Mouse (Mus musculus) monocyte, adult 5-6 weeks (primary cell): ENCODE measurements around the gene Slc6a6. TPM values are rescaled to one million over a fixed set of nuclear protein-coding genes. Genes with fewer than 3 reads are reported as not detected.

Experiments used
- ATAC-seq: fragments of 153-309, 156-312 bp; replicated peaks from 2 replicates; pipeline ENCODE4 v1.8.0; 2017; ENCODE audit warnings: mild to moderate bottlenecking; ENCODE audit not compliant: low TSS enrichment, insufficient number of reproducible peaks, severe bottlenecking, poor library complexity, low FRiP score
- total RNA-seq: library from RNA; stranded (forward); fragments of 200-1000, 200-491, 200-594 nt; gene quantifications from 3 replicates; pipeline ENCODE4 v1.2.3, GENCODE M21; 2017

The Slc6a6 gene
- total RNA-seq, 1 experiment from 2014 or later, result 63.2 TPM

DNA sequence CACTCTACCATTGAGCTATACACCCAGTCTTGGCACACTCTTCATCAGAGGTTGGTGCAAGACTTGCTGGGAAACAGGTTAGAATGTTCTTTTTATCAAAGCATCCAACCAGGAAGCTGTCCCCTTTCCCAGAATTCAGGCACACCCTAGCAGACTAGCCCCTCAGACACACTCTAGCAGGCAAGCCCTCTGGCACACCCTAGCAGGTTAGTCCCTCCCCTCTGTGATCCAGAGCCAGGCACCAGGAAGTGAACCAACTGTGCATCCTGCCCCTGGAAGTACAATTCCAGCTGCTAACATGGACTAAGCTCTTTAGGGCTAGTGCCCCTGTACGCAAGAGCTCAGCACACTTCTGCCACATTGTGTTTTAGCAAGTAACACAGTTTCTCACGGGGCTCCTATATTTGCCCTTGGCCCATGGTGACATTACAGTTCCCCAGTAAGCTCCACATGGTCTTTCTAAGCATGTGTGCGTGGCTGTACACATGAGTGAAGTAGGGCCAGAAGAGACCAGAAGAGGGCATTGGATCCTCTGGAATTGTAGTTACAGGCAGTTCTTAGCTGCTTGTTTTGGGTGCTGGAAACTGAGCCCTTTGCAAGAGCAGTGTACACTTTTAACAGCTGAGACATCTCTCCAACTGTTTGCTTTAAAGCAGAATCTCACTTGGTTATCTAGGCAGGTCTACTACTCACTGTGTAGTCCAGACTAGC, 17.7 kb upstream of the Slc6a6 start:
- ATAC-seq, result no peak

DNA sequence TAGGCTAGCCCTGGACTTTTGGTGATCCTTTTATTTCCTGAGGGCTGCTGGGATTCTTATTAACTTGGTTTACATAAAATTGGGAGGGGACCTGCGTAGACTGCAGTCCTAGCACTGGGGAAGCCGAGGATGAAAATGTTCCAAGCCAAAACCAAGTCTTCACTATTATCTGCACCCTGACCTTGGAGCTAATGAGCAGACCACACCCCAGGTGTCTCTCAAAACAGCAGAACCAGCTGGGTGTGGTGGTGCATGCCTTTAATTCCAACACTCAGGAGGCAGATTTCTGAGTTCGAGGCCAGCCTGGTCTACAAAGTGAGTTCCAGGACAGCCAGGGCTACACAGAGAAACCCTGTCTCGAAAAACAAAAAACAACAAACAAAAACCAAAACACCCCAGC, 16.7 kb upstream of the Slc6a6 start:
- no peak for ATAC-seq

GRCm38 (mm10) chr6:91668276-91668675, 15.6 kb upstream of the Slc6a6 start:
- no peak; the same call in 1 of the 2 replicates for ATAC-seq

DNA sequence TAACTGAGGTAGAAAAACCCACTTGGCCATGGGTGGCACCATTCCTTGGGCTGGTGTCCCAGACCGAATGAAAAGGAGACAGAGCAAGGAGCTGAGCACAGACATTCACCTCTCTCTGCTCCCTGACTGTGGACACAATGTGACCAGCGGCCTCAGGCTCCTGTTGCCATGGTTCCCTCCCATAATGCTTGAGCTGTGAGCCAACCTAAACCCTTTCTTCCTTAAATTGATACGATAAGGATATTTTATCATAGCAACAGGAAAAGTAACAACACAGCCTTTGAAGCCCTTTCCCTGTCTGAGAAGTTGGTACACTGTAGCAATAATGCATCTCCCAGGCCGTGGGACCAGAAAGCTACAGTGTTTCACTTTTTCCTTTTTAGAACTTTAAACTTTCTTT, 14.6 kb upstream of the Slc6a6 start:
- no peak for ATAC-seq

- no peak for ATAC-seq
Observed at GRCm38 (mm10) chr6:91670224-91670623, 13.6 kb upstream of the Slc6a6 start.

DNA sequence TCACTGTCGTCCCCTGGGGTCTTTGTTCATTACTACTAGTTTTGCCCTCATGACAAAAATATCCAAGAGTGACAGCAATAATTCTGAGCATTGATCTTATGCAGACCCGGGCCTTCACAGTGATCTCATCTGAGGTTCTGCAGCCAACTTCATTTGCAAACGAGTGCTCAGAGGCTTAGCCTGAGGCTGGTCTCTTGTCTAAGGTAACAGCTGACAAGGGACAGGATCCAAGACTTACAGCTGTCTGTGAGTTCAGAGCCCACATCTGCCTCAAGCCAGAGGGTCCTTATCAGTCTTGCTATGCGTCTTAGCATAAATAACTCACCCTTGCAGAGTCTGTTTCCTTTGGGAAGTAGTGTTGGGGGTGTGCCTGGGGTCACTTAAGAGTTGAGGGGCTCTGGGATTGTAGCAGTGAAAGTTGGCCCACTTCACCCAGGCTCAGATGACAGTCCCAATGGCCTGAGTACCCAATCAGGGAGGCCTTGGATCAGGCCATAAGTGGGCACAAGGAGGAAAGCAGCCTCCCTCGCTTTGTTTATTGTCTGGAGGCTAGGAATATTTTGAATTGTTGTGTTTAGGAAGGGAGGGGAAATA, 9.0 kb upstream of the Slc6a6 start:
- ATAC-seq, result no peak

DNA sequence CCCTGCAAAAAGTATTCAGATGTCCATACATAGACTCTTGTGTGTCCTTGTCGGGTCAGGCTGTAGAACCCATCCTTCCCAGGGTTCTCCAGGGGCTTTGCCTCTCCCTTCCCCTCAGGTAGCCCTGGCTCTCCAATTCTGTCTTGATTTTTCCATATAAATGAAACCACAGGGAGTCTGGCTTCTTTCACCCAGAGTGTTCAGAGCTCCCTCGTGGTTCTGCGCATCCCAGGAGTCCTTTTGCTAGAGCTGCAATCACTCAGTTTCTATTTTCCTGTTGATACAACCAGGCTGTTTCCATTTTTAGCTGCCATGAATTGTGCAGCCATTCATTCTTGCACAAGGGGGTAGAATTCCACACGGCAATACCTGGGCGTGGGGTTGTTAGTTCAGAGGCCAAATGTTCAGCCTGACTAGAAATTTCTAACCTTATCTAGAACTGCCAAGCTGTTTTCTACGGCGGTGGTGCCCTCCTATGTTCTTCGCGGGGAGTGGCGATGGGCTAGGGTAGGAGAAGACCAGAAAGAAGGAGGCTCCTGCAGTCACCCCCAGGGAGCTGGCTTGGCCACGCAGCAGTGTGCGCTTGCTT, 5.3 kb upstream of the Slc6a6 start:
- no peak for ATAC-seq

- ATAC-seq, result peak; percentile 72
Observed at GRCm38 (mm10) chr6:91679095-91679577, 4.7 kb upstream of the Slc6a6 start.

GRCm38 (mm10) chr6:91679716-91680115, 4.1 kb upstream of the Slc6a6 start:
- ATAC-seq, result no peak

- no peak for ATAC-seq
Observed at GRCm38 (mm10) chr6:91681841-91682240, 2.0 kb upstream of the Slc6a6 start.

DNA sequence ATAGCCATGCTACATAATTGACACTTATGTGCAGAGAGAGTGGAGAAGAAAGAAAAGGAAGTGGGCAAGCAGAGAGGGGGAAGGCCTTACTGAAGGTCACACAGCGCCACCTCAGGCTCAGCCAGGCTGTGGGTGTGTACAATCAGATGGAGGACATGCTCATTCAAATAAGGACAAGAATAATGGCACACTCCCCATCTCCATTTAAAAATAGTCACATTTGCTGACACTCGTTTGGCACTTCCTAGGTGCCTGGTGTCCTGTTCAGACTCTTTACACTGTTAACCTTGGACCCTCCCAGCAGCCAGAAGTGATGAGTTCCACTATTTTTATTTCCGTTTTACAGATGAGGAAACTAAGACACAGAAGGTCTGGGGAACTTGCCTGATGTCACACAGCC, 732 bp upstream of the Slc6a6 start:
- ATAC-seq, result peak; percentile 57

- ATAC-seq, result no peak
Observed at GRCm38 (mm10) chr6:91684474-91684829, 599 bp downstream of the Slc6a6 start.

- ATAC-seq, result peak; percentile 23
Observed at GRCm38 (mm10) chr6:91684831-91685532, 1.1 kb downstream of the Slc6a6 start.

DNA sequence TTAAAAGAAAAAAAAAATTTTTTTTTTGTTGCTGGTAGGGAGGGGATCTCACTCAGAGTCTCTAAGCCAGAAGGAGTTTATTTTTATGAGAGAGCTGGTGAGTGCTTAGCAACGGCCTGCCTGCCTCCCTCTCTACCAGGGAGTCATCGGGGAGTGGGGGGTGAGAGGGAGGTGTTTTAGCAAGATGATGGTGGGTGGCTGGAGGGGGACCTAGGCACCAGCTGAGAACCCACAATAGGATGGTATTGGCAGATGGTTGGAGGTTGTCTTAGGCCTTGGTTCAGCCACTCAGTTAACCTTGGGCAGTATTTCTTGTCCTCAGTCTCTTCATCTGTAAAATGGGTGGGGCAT, 1.7 kb downstream of the Slc6a6 start:
- ATAC-seq, result no peak

DNA sequence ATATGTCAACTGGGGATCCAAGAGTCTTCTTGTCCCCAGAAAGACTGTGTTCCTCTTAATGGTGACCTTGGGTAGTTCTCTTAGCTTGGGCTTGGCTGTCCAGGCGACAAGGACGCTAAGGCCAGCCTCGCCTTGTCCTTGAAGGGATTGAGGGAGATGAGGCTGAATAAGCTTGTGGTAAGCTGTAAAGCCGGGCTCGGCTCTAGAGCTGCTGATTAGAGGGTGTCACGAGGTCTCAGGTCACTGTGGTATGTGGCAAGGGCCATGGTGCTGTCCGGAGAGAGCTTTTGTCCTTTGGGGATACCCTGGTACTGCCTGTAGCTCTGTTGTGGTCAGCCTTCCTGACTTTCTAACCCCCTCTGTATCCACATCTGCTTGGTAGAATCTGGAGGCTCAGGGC, 2.0 kb downstream of the Slc6a6 start:
- ATAC-seq, result no peak

- no peak for ATAC-seq
Observed at GRCm38 (mm10) chr6:91686597-91686996, 2.7 kb downstream of the Slc6a6 start.

- ATAC-seq, result no peak
Observed at GRCm38 (mm10) chr6:91688021-91688420, 4.2 kb downstream of the Slc6a6 start.

DNA sequence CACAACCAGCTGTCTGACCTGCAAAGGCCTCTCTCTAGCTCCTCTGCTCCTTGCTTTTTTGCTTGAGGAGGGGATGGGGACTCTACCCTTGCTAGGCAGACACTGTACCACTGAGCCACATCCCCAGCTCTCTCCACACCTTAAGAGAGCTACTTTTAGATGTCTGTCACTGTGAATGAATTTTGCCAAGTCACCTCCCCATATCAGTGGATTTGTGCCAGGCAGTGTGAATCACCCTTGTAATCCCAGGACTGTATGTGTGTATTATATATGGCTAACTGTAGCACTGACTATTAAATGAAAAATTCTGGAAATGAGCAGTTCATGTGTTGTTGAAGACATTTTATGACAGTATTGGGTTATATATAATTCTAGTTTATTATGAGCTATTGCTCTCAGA, 5.4 kb downstream of the Slc6a6 start:
- no peak for ATAC-seq

DNA sequence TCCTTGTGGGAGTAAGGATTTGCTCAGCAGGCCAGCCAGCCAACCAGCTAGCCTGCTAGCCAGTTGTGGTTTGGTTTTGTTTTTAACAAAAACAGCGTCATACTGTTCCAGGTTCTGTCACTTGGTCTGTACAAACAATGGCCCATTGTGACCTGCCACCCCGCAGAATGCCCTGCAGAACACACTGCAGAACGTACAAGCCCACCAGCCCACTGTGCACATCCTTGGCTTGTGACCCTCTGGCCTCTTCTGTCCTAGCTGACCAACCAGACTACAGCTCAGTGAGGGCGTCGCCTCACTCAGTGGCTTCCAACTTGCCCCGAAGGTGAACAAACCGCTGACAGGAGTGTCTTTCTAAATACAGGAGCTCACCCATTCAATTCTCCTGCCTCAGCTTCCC, 6.4 kb downstream of the Slc6a6 start:
- ATAC-seq, result no peak

GRCm38 (mm10) chr6:91690646-91691045, 6.8 kb downstream of the Slc6a6 start:
- no peak for ATAC-seq
